Mouse (Mus musculus) midbrain, embryonic 15.5 days (tissue): ENCODE results near the gene Vgll4. TPM values are rescaled to one million over a fixed set of nuclear protein-coding genes. Genes with fewer than 3 reads are reported as not detected.
"Not testable (repeated sequence)": the region's sequence is repeated elsewhere in the genome, so short reads cannot be mapped to it uniquely, and the experiment has no call there.

ENCODE experiments used
- ATAC-seq: fragments of 200-750 bp; cut with Nextera tagmentation; replicated peaks from 2 replicates; pipeline ENCODE4 v1.8.0; 2017; ENCODE audit warnings: moderate TSS enrichment
- H3K27ac ChIP-seq: fragments of 300-500 bp; sonication (generic); 2 replicates; pipeline ENCODE4 v1.5.1; 2015; ENCODE audit warnings: mild to moderate bottlenecking, inconsistent platforms
- H3K27me3 ChIP-seq: fragments of 300-500 bp; sonication (generic); replicated peaks from 2 replicates; pipeline ENCODE4 v1.6.1; 2015; ENCODE audit warnings: inconsistent platforms
- H3K36me3 ChIP-seq: fragments of 300-500 bp; sonication (generic); replicated peaks from 2 replicates; pipeline ENCODE4 v1.6.1; 2015; ENCODE audit warnings: inconsistent platforms
- H3K4me1 ChIP-seq: fragments of 300-500 bp; sonication (generic); 2 replicates; pipeline ENCODE4 v1.6.1; 2015; ENCODE audit warnings: inconsistent platforms
- H3K4me2 ChIP-seq: fragments of 300-500 bp; sonication (generic); 2 replicates; pipeline ENCODE4 v1.6.1; 2015; ENCODE audit warnings: inconsistent platforms, mild to moderate bottlenecking, moderate library complexity
- H3K4me3 ChIP-seq: fragments of 300-500 bp; sonication (generic); 2 replicates; pipeline ENCODE4 v1.5.1; 2015; ENCODE audit warnings: mild to moderate bottlenecking, inconsistent platforms
- H3K9ac ChIP-seq: fragments of 300-500 bp; sonication (generic); 2 replicates; pipeline ENCODE4 v1.6.1; 2015; ENCODE audit warnings: mild to moderate bottlenecking, inconsistent platforms
- H3K9me3 ChIP-seq: fragments of 300-500 bp; sonication (generic); 2 replicates; pipeline ENCODE4 v1.6.1; 2016; ENCODE audit warnings: inconsistent platforms
- WGBS: fragments of 180-500 bp; shearing (Covaris S2); methylation state at CpG from one replicate; pipeline ENCODE4 v1.1.7; 2015; ENCODE audit warnings: mixed read lengths; 5-methylcytosine and 5-hydroxymethylcytosine counted together
- polyA plus RNA-seq: library from polyadenylated mRNA; unstranded; fragments of >200 nt; fragmentation: Nextera tagmentation; extraction: Ambion mirVana; gene quantifications from 2 replicates; pipeline ENCODE4 v1.2.1, GENCODE M21; 2015

Vgll4 gene
- polyA plus RNA-seq, 1 experiment from 2014 or later, result 47.3 TPM

- Histone ChIP-seq H3K4me1 (peaks cover 44% of the 10 kb centered on the region), H3K9me3 (no peaks in the 10 kb centered on the region), H3K27me3 (no peaks in the 10 kb centered on the region), H3K36me3 (no peaks in the 10 kb centered on the region), H3K4me3 (no peak overlapping the region), H3K9ac (no peak overlapping the region), H3K27ac (0 out of 2 replicates have a peak overlapping the region, but pooled peaks have one; percentile 17), H3K4me2 (no peak overlapping the region)
- 72% methylated on average over 20 of the region's 20 CpGs for WGBS
- no peak for ATAC-seq
Measured at GRCm38 (mm10) chr6:114893427-114894209, 76.2 kb downstream of the Vgll4 start.

GRCm38 (mm10) chr6:114892363-114892762 lies 77.4 kb downstream of the Vgll4 start:
- H3K36me3 ChIP-seq, result no peaks in the 10 kb centered on the region
- peak overlapping the region; percentile 65 for H3K27ac ChIP-seq
- peak overlapping the region; percentile 28 for H3K4me2 ChIP-seq
- 8% methylated on average over 6 of the region's 6 CpGs for WGBS
- ATAC-seq, result peak; percentile 35
- no peak overlapping the region for H3K4me3 ChIP-seq
- H3K27me3 ChIP-seq, result no peaks in the 10 kb centered on the region
- peaks cover 45% of the 10 kb centered on the region for H3K4me1 ChIP-seq
- H3K9ac ChIP-seq, result no peak overlapping the region
- H3K9me3 ChIP-seq, result no peaks in the 10 kb centered on the region

GRCm38 (mm10) chr6:114891771-114892170 lies 78.0 kb downstream of the Vgll4 start:
- H3K4me1 ChIP-seq, result peaks cover 45% of the 10 kb centered on the region
- H3K4me2 ChIP-seq, result peak overlapping the region; percentile 28; the same call in 1 of the 2 replicates
- no peak overlapping the region for H3K4me3 ChIP-seq
- no peaks in the 10 kb centered on the region for H3K27me3 ChIP-seq
- H3K9ac ChIP-seq, result no peak overlapping the region
- H3K36me3 ChIP-seq, result no peaks in the 10 kb centered on the region
- 49% methylated on average over 12 of the region's 12 CpGs for WGBS
- ATAC-seq, result no peak
- H3K27ac ChIP-seq, result peak overlapping the region; percentile 65
- no peaks in the 10 kb centered on the region for H3K9me3 ChIP-seq

- no peak for ATAC-seq
- no peaks in the 10 kb centered on the region for H3K9me3 ChIP-seq
- peaks cover 48% of the 10 kb centered on the region for H3K4me1 ChIP-seq
- no peak overlapping the region for H3K9ac ChIP-seq
- H3K36me3 ChIP-seq, result no peaks in the 10 kb centered on the region
- no peak overlapping the region for H3K4me2 ChIP-seq
- H3K4me3 ChIP-seq, result no peak overlapping the region
- no peaks in the 10 kb centered on the region for H3K27me3 ChIP-seq
- H3K27ac ChIP-seq, result 0 out of 2 replicates have a peak overlapping the region, but pooled peaks have one; percentile 2
- 87% methylated on average over 12 of the region's 12 CpGs for WGBS
Measured at GRCm38 (mm10) chr6:114891272-114891671, 78.5 kb downstream of the Vgll4 start.

- Histone ChIP-seq H3K4me3 (no peak overlapping the region), H3K4me1 (peaks cover 48% of the 10 kb centered on the region), H3K27me3 (no peaks in the 10 kb centered on the region), H3K9me3 (no peaks in the 10 kb centered on the region), H3K27ac (0 out of 2 replicates have a peak overlapping the region, but pooled peaks have one; percentile 5), H3K9ac (no peak overlapping the region), H3K4me2 (no peak overlapping the region), H3K36me3 (no peaks in the 10 kb centered on the region)
- WGBS, result 39% methylated on average over 19 of the region's 19 CpGs
- no peak for ATAC-seq
Measured at GRCm38 (mm10) chr6:114890411-114891115, 79.2 kb downstream of the Vgll4 start.

GRCm38 (mm10) chr6:114889971-114890370 lies 79.8 kb downstream of the Vgll4 start:
- not testable (repeated sequence) for H3K27ac ChIP-seq, H3K27me3 ChIP-seq, H3K9me3 ChIP-seq, ATAC-seq, H3K4me3 ChIP-seq, H3K36me3 ChIP-seq, H3K4me2 ChIP-seq, H3K9ac ChIP-seq
- 49% methylated on average over 3 of the region's 3 CpGs for WGBS
- peaks cover 48% of the 10 kb centered on the region for H3K4me1 ChIP-seq

GRCm38 (mm10) chr6:114888922-114889321 lies 80.9 kb downstream of the Vgll4 start:
- Histone ChIP-seq H3K27ac (peak overlapping the region; percentile 58), H3K4me1 (peaks cover 48% of the 10 kb centered on the region), H3K4me3 (no peak overlapping the region), H3K4me2 (peak overlapping the region; percentile 19; the same call in 1 of the 2 replicates), H3K27me3 (no peaks in the 10 kb centered on the region), H3K9me3 (no peaks in the 10 kb centered on the region), H3K9ac (peak overlapping the region; percentile 18; the same call in 1 of the 2 replicates), H3K36me3 (no peaks in the 10 kb centered on the region)
- 10% methylated on average over 13 of the region's 13 CpGs for whole genome bisulfite sequencing
- peak; percentile 51; the same call in 1 of the 2 replicates for ATAC-seq

GRCm38 (mm10) chr6:114886504-114887361 lies 83.1 kb downstream of the Vgll4 start:
- Histone ChIP-seq H3K9ac (no peak overlapping the region), H3K4me1 (peaks cover 45% of the 10 kb centered on the region), H3K27ac (no peak overlapping the region), H3K4me2 (no peak overlapping the region), H3K27me3 (no peaks in the 10 kb centered on the region), H3K36me3 (no peaks in the 10 kb centered on the region), H3K9me3 (no peaks in the 10 kb centered on the region), H3K4me3 (no peak overlapping the region)
- no peak for ATAC-seq
- WGBS, result 69% methylated on average over 11 of the region's 11 CpGs

- WGBS, result 93% methylated on average over 6 of the region's 6 CpGs
- H3K9me3 ChIP-seq, result no peaks in the 10 kb centered on the region
- no peak for ATAC-seq
- H3K27me3 ChIP-seq, result no peaks in the 10 kb centered on the region
- no peak overlapping the region for H3K9ac ChIP-seq
- no peak overlapping the region for H3K4me3 ChIP-seq
- H3K36me3 ChIP-seq, result no peaks in the 10 kb centered on the region
- peaks cover 40% of the 10 kb centered on the region for H3K4me1 ChIP-seq
- H3K4me2 ChIP-seq, result no peak overlapping the region
- H3K27ac ChIP-seq, result no peak overlapping the region
Measured at GRCm38 (mm10) chr6:114886012-114886411, 83.8 kb downstream of the Vgll4 start.

- Histone ChIP-seq H3K36me3 (no peaks in the 10 kb centered on the region), H3K27ac (no peak overlapping the region), H3K27me3 (no peaks in the 10 kb centered on the region), H3K9me3 (no peaks in the 10 kb centered on the region), H3K4me3 (no peak overlapping the region), H3K4me2 (no peak overlapping the region), H3K9ac (no peak overlapping the region), H3K4me1 (peaks cover 42% of the 10 kb centered on the region)
- ATAC-seq, result no peak
- WGBS, result 78% methylated on average over 5 of the region's 5 CpGs
Measured at GRCm38 (mm10) chr6:114885129-114885528, 84.7 kb downstream of the Vgll4 start.

GRCm38 (mm10) chr6:114883261-114883740 lies 86.5 kb downstream of the Vgll4 start:
- WGBS, result under 1% methylated on average over 9 of the region's 9 CpGs
- H3K4me1 ChIP-seq, result peaks cover 42% of the 10 kb centered on the region

More at GRCm38 (mm10) chr6:114883261-114883740, 86.5 kb downstream of the Vgll4 start:
- H3K9me3 ChIP-seq, result no peaks in the 10 kb centered on the region
- no peaks in the 10 kb centered on the region for H3K27me3 ChIP-seq
- no peaks in the 10 kb centered on the region for H3K36me3 ChIP-seq
- H3K4me2 ChIP-seq, result 0 out of 2 replicates have a peak overlapping the region, but pooled peaks have one; percentile 3
- H3K27ac ChIP-seq, result peak overlapping the region; percentile 88
- peak; percentile 89 for ATAC-seq
- H3K4me3 ChIP-seq, result no peak overlapping the region
- H3K9ac ChIP-seq, result no peak overlapping the region; the same call in 1 of the 2 replicates
